Mouse (Mus musculus) adrenal gland (tissue): ENCODE data around the gene Prdx6.

Source experiments
- intact Hi-C: fragments of 180-260 bp; cut with DNase I; formaldehyde crosslinking; loops from one replicate; pipeline ENCODE4 v1.15.1; 2025
- long read RNA-seq, 2 experiments: library from polyadenylated mRNA; unstranded; transcript quantifications; one replicate each; pipeline ENCODE4 v2.0.0; 2020; ENCODE audit warnings: borderline replicate concordance in 1 of 2; ENCODE audit not compliant: insufficient replicate concordance in 1 of 2

The Prdx6 gene
- long read RNA-seq, experiment 1, transcript Prdx6-209 (1 exons, 2,558 nt): minor isoform, 6 of 1,018 reads
- long read RNA-seq, experiment 1, transcript Prdx6-201 (6 exons, 959 nt): minor isoform, 13 of 1,018 reads
- long read RNA-seq, experiment 1, transcript Prdx6-208 (4 exons, 1,294 nt): minor isoform, 11 of 1,018 reads
- long read RNA-seq, experiment 1, transcript Prdx6-202 (5 exons, 2,387 nt): major isoform, 947 of 1,018 reads
- long read RNA-seq, experiment 1, partial matches to known transcripts: 16 of 1,018 reads
- long read RNA-seq, experiment 1, other reads (novel, unspliced or antisense): 21 of 1,018 reads
- long read RNA-seq, experiment 2, transcript Prdx6-207 (5 exons, 913 nt): minor isoform, 7 of 495 reads
- long read RNA-seq, experiment 2, transcript Prdx6-208 (4 exons, 1,294 nt): minor isoform, 5 of 495 reads
- long read RNA-seq, experiment 2, transcript Prdx6-202 (5 exons, 2,387 nt): major isoform, 459 of 495 reads
- long read RNA-seq, experiment 2, partial matches to known transcripts: 6 of 495 reads
- long read RNA-seq, experiment 2, other reads (novel, unspliced or antisense): 12 of 495 reads

DNA sequence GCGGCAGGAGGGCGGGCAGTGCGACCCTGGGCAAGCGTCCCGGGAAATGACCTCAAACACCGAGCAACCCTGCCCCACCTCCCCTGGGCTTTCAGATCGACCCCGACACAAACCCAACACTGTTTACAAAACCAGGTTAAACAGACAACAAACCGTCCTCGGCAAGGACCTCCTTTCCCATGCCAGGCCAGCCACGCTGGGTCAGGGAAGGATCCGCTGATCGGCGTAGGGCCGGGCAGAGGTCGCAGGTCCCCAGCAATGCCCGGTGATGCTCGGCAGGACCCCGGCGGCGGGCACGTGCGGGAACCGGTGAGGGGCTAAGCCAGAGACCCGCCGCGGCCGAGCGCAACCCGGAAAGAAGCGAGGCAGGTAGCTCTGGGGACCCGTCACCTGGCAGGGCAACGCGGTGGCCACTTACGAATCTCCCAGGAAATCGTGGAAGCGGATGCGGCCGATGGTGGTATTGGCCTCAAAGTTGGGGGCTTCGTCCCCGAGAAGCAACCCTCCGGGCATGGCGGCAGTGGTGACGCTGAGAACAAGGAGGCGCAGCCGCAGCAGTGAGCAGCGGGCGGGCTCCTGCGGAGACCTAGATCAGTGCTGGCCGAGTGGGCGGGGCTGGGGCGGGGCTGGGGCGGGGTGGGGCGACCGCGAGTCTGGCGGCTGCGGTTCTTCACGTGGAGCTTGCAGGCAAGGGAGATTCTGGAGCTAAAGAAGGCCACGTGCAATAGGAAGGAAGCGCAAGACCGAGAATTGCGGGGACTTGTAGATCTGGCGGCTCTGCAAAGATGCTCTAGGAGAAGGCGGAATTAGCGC, at the start of gene Prdx6:
Gene Prdx6, minus strand, starts transcription at position 616 of the 813 bp plus-strand sequence.
- intact Hi-C loops: no loop called here

DNA sequence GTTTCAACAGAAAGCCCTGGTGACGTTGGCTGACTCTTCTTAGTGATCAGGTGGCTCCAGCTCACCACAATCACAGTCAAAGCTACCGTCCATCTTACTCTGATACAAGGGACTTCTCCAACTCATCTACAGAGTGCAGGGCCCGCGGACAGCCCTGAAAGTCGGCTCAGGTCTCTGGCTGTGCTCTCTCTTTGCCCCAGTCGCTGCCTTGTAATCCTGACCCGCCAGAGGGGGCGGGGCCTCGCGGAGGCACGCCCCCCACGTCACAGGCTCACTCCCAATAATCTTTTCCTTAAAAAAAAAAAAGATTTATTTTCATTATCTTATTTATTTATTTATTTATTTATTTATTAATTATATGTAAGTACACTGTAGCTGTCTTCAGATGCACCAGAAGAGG, 37.2 kb upstream of the Prdx6 start:
- intact Hi-C loops: no loop called here

DNA sequence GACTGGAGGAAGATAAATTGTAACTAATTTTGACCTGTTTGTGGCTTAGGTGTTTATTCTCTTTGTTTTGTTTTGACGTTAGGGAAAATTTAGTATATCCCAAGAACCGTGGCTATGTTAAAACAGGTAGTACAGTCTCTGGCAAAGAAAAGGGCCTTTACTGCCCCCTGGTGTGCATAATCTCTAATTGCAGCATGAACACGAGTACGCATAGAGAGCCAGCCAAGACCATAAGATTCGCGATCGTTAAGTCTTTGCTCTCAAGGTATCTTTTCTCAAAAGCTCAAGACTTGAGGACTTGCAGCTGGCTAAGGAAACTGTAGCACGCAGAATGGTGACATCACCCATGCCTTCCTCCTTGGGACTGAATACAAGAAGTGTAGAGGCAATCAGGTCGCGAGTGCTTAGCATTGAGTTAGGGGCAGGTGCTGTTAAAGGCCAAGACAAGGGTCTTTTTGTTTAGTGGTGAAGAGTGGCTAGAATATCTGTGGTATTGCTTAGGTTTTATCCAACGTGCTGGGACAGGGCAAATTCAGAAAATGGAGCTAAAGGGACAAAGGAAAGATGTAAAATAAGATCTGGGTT, 35.8 kb upstream of the Prdx6 start:
- intact Hi-C loops: loop anchor here (1.0 kb wide), 1 partner anchor 73 kb away; no protein-coding TSS in a partner anchor

DNA sequence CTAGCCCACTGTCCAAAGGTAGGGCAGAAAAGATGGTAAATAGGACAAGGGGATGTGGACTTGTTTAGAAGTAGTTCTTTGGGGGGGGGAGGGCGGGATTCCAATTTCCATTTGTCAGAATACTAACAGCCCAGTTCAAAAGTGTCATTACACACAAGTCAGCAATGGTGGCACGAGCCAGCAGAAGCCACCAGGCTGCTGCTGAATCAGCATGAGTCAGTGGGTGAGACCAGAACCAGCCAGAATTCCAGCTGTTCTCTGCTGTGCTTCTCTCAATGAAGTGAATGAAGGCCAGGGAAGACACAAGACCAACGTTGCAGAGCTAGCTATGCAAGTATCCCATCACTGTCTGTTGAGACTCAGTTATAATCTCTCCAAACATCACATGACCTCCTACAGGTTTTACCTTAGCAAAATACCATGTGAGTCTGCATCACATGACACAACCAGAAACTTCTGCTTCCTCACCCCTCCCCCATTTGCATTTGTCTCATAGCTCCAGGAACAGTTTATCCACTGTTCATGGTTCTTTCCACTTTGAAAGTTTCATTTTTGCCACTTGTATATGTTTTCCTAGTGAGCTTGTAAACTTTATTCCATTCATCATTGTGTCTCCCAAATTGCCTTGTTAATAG, 30.2 kb upstream of the Prdx6 start:
- intact Hi-C loops: no loop called here

DNA sequence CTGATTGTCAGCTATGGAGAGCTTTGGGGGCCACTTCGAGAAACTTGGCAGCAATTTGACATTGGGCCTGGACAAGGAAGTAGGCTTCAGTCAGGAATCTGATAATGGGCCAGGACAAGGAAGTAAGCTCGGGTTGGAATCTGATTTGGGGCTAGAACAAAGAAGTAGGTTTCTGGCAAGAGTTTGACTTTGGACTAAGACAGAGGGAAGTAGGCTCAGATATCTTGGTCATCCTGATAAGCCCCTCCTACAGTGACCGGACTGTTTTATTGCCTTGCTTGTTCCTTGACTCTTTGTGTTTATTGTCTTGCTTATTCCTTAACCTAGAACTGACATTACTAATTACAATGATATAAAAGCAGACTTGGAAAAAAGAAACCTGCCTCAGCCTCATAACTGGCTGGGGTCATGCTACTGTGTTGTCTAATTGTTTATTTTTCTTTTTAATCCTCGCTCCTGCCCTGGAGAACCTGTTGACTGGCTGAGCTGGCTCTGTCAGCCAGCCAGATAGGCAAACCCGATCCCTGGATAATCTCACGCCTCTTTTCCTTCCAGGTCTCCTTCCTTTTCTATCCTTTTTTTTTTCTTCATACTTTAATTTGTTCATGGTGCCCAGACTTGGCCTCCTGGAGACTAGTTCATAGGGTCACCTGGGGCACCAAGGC, 28.4 kb upstream of the Prdx6 start:
- intact Hi-C loops: no loop called here

DNA sequence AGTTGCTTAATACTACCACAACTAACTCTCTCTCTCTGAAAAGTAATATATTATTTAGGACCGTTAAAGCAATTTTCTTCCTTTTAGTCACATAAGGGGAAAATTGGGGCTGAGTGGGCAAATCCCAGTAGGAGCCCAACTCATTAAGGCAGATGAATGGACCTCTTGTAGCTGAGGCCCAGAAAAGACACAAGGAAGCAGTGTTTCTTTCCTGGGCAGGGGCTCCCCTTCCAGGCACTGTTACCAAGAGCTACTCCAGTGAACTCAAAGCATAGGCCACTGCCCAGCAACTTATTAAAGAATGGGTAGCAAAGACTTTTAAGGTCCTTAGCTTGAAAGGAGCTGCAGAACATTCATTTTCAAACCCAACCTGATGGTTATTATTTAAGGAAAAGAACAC, 22.5 kb upstream of the Prdx6 start:
- intact Hi-C loops: no loop called here

DNA sequence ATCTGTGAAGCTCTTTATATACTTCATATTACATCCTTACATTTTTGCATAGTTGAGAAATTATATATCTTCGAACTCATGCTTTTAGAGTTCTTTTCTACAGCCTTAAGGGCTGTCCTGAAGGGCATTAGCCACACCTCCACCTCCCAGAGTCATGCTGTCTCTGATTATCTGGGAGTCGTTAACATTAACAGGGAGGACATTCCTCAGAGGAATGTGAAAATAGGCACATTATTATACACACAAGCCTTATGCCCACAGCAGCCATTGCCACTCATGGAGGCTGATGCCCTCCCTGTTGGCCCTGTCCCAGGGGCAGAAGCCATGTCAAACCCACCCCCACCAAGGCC, 20.4 kb upstream of the Prdx6 start:
- intact Hi-C loops: no loop called here

DNA sequence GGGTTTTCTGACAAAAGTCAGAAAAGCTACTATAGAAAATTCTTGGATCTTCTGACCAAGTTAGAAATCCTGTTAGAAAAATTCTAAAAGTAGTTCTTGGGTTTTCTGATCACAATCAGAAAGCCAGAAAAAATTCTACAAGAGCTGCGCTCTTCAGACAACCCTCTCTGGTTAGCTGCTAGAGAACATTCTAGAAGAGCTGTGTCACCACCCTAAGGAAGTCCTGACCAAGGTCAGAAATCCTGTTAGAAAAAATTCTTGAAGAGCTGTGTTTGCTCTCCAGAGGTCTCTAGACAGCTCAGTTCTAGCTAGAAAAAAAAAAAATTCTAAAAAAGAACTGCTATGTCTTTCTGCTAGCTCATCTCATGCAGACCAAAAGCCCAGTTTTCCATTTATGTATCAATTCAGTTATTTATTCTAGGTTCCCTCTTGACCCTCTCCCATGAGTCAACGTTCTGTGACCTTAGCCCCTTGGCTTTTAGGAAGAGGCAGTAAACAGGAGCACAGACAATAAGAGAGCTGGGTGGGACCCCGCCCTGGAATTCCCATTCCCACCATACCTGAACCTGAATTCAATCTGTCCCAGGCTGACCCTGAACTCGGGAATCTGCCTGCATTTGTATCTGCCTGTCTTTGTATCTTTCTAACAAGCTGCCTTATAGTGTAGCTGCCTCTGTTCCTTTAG, 19.9 kb upstream of the Prdx6 start:
- intact Hi-C loops: no loop called here

DNA sequence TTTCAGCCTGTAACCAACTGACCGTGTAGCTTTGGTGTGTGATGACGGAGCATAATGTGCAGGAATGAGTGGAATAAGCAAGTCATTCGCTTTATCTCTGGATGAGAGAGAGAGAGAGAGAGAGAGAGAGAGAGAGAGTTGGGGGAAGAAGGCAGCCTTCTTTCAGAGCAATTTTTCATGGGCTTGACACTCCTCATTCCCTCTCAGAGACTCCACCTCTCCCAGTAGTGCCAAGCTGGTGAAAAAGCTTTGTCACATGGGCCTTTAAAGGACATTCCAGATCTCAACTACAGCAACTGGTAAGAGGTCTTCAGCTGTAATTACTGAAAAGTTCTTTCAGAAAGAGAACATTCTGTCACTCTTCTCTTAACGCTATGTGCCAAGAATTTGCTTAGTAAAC, 18.3 kb upstream of the Prdx6 start:
- intact Hi-C loops: no loop called here

DNA sequence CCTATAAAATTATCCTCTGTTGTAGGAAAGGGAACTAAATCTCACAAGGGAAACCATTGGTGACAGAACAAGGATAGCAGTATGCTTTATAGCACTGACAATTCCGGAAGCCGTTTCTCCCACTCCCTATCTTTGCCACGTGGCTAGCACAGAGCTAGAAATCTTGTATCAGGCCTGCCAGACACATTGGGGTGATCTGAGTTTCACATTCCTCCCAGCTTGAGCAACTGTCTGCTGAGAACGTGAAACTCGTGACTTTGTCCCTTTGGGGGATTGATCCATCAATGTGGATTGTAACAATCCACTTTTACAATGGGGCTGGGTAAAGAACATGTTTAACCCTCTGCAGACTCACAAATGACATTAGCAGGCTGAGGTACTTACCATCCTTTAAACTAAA, 17.9 kb upstream of the Prdx6 start:
- intact Hi-C loops: no loop called here

DNA sequence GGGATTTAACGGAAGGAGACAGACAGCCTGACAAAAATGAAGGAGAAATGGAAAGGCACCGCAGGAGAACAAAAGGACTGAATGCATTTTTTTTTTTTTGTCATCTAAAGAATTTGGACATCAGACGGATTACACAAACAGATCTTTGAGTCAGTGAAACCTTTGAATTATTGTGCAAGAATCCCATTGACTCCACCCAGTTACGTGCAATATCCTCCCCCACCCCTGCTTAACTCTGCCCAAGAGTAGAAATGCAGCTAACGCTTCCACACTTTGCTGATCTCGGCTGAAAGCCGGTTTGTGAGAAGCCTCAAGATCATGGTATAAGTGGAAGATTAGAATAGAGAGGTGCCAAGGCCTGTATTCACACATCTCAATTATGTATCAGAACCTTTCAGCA, 17.1 kb upstream of the Prdx6 start:
- intact Hi-C loops: no loop called here

DNA sequence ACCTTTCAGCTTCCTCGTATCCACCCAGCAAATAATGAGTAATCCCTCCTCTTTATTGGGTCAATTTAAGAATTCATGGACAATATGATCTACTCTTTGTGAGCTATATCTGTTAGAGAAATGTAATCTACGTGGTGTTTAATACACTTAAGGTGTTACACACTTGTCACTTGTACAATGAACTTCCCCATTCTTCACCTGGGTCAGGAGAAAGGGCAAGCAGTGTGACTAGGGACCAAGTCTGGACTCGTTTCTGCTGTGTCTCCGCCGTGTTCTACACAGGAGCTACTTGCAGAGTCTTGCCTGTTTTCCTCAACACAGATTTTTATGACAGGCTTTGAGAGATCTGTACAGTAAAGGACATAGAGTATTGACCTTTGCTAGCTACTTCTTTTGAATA, 13.9 kb upstream of the Prdx6 start:
- intact Hi-C loops: no loop called here

DNA sequence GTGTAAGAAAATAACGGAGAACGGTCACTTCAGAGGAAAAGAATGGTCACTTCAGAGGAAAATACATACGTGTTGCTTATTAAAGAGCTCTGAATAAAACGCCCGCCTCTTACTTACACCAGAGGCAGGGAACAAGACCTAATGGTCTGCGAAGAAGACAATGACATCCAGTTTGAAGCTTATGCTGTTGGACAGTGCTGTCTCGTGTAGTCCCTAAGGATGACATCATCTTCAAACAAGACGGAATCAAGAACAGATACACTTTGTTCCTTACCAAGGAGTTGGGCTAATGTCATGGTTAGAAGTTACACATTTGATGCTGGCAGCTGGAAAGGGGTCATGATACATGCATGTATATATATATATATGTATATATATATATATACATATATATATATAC, 12.6 kb upstream of the Prdx6 start:
- intact Hi-C loops: no loop called here

DNA sequence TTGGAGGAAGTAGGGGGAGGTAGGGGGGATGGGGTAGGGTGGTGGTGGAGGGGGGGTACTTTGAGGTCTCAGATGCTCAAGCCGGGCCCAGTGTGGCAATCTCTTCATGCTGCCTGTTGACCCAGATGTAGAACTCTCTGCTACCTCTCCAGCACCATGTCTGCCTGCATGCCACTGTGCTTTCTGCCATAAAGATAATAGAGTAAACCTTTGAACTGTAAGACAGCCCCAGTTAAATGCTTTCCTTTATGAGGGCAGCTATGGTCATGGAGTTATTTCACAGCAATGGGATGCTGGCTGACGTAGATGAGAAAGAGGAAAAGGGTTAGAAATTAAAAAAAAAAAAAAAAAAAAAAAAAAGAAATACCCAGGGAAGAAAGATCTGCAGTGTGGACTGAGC, 11.5 kb upstream of the Prdx6 start:
- intact Hi-C loops: no loop called here

DNA sequence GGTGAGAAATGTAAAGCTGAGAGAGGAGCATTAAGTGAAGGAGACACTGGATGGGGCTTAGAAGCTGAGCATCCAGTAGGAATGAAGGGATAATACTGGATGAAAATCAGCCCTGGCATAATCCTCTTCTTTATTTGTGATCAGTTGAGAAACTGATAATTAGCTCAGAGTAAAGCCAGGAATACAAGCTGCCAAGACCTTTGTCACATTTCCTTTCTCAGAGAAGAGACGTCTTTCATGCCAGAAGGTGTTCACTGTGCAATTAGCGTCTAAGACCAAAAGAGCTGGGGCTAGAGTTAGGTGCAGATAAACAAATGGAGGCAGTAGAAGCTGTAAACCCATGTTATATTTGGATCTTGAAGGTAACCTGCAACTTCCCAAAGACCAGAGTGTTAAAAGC, 9.7 kb upstream of the Prdx6 start:
- intact Hi-C loops: no loop called here

DNA sequence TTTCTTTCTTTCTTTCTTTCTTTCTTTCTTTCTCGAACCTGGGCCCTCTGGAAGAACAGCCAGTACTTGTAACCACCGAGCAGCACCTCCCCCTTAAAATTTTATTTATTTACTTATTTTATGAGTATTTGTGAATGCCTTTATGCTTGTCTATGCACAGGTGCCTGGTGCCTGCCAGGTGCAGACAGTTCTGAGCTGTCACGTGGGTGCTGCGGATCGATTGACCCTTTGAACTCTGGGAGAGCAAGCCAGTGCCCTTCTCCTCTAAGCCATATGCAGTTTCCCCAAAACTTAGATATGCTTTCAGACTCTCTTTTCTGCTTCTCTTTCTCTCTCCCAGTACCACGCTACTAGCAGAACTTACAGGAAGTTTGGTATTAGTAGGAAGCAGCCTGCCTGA, 8.1 kb upstream of the Prdx6 start:
- intact Hi-C loops: no loop called here

DNA sequence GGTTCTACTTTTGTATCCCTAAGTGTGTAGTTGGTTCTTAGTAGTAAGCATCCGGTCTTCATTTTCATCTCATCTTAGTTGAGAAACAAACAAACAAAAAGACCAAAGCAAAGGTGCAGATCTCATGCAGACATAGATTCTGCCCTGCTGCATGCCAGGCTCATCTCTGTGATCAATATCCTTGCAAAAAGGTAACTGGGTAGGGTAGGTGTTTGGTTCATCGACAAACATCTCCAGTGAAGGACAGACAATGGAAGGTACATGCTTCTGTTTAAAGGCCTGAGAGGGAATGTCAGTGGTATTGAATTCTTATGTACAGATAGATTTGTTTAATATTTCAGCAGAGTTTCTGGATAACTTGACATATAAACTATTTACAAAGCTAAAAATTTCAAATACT, 7.3 kb upstream of the Prdx6 start:
- intact Hi-C loops: no loop called here

DNA sequence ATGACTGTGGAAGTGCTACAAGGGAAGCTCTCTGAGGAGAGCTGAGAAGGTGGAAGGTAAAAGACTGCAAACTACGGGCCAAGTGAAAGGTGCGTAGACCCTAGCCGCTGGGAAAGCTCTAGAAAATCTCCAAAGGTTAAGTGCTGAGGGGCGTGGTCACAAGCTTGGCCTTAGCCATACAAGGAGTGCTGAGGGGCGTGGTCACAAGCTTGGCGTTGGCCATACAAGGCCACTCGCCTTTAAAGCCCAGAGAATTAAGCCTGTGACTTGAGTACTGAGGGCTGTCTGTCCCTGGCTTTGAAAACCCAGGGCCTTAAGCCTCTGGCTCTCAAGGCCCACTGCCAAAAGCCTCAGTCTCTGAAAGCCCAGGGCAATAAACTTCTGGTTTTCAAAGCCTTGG, 5.9 kb upstream of the Prdx6 start:
- intact Hi-C loops: no loop called here

DNA sequence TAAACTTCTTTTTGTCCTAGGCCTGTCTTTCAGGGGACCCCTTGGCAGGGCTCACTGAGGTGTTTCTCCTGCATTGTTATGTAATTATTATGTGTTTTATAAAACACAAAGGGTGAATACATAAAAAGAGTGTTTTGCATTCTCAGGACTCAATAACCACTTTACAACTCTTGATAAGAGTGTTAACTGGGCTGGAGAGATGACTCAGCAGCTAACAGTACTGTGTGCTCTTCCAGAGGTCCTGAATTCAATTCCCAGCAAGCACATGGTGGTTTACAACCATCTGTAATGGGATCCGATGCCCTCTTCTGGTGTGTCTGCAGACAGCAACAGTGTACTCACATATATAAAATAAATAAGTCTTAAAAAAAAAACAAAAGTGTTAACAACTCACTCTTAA, 3.3 kb upstream of the Prdx6 start:
- intact Hi-C loops: no loop called here

DNA sequence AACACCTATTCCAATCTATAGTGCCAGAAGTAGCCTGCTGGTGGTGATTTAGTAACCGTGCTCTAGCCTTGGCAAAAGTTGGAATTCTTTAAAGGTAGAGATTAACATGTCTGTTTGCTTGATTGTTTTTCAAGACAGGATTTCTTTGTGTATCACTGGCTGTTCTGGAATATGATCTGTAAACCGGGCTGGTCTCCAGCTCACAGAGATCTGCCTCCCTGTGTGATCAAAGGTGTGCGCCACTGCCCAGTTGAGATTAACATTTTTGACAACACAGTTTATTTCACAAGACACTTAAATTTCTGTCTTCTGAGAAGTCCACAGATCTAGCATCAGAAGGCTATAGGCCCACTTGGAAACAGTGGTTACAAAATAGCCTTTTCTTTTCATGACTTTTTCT, 1.9 kb upstream of the Prdx6 start:
- intact Hi-C loops: no loop called here

DNA sequence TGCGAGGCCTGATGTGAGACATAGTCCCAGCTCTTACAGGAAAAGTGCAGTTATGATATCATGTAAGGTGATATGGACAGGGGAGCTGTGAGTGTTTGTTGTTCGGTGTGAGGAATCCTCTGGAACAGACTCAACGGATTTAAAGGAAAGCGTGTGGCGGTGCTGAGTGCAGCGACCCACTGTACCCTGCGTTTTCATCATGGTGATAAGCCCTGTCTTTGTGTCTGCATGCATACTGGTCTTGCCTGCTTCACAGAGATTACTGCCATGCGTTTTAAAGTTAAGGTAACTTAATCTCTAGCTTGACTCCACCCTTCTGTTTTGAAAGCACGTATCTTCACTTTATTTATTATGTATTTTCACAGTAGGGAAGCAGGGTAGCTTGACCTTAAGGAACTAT, 1.3 kb upstream of the Prdx6 start:
- intact Hi-C loops: no loop called here
